Mouse (Mus musculus) CD4-positive, CD25-positive, alpha-beta regulatory T cell (primary cell): ENCODE results near the gene Ttc22. TPM values are rescaled to one million over a fixed set of nuclear protein-coding genes. Genes with fewer than 3 reads are reported as not detected.

Experiments
- polyA plus RNA-seq: library from polyadenylated mRNA; unstranded; fragments of 100-300 nt; shearing (Covaris generic); gene quantifications from one replicate; pipeline ENCODE4 v1.2.1, GENCODE M21; 2017

Ttc22 gene
- polyA plus RNA-seq, result not detected

GRCm38 (mm10) chr4:106622030-106622493, at the start of gene Ttc22:
Gene Ttc22, plus strand, starts transcription at chr4:106622432.

GRCm38 (mm10) chr4:106617056-106617455, 5.2 kb upstream of the Ttc22 start, which contains the start of gene Lexm:
Gene Lexm, minus strand, starts transcription at chr4:106617241.

DNA sequence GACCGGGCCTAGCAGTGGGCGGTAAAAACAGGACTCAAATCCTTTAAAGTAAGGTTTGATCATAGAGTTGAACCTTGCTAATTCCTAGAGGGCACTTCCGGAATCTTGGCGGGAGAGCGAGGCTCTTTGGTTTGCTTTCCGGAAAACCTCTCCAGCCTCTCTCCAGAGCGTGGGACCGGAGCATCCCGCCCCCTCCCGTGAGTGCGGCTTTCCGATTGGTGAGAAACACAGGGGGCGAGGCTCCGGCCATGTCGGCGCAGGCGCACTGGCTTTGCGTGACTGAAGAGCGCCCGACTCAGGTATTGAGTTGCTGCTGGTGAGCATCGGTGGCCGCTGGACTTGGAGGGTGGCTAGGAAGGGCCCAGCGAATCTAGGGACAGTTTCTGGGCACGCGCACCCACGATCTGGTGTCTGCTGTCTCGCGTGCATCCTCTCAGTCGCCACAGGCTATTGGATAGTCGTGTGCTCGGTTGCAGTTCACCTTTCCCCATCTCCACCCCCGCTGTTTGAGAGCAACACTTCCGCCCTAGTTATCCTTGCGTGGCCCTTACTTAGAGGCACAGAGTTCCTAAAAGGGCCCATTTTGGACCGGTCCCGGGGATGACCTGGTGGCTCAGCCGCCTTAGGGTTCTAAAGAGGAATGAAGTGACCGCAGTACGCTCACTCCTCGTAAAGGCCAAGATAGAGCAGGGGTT, 28.7 kb downstream of the Ttc22 start, which contains the start of gene Pars2:
Pars2 (plus strand) TSS at position 237 of the 695 bp plus-strand sequence.

GRCm38 (mm10) chr4:106678442-106679118, 56.3 kb downstream of the Ttc22 start, which contains the start of gene Ttc4:
Gene Ttc4, minus strand, starts transcription at chr4:106678944.

Other genes starting within 250 kb of the Ttc22 start
- not detected for gene Pcsk9, start 158.1 kb upstream of the Ttc22 start, polyA plus RNA-seq
- not detected for gene Bsnd, start 130.1 kb upstream of the Ttc22 start, polyA plus RNA-seq
- gene Dhcr24, start 61.4 kb upstream of the Ttc22 start, polyA plus RNA-seq, result 3.8 TPM
- 0.11 TPM for gene Lexm, start 5.2 kb upstream of the Ttc22 start, polyA plus RNA-seq
- gene Pars2, start 28.6 kb downstream of the Ttc22 start, polyA plus RNA-seq, result 13.8 TPM
- gene Ttc4, start 56.5 kb downstream of the Ttc22 start, polyA plus RNA-seq, result 76.9 TPM
- not detected for gene Mroh7, start 108.5 kb downstream of the Ttc22 start, polyA plus RNA-seq
- gene Fam151a, start 111.5 kb downstream of the Ttc22 start, polyA plus RNA-seq, result not detected
- gene Acot11, start 182.6 kb downstream of the Ttc22 start, polyA plus RNA-seq, result 6.0 TPM